Mouse (Mus musculus): ENCODE data around the gene Rbm15b. TPM values are rescaled to one million over a fixed set of nuclear protein-coding genes. Genes with fewer than 3 reads are reported as not detected.

Gene Rbm15b
- polyA plus RNA-seq, 1 experiment from 2014 or later, result 33.4 TPM

GRCm38 (mm10) chr9:106882176-106882575 is 5.1 kb downstream of the Rbm15b start:
- Histone ChIP-seq H3K27ac (replicated peaks) (no peak overlapping the region), H3K36me3 (peaks cover 73% of the 10 kb centered on the region), H3K4me1 (peaks cover 42% of the 10 kb centered on the region), H3K9ac (replicated peaks) (no peak overlapping the region), H3K9me3 (no peaks in the 10 kb centered on the region), H3K4me3 (no peak overlapping the region), H3K4me2 (replicated peaks) (peak overlapping the region; percentile 95; the same call in 1 of the 2 replicates), H3K27me3 (no peaks in the 10 kb centered on the region)
- ATAC-seq (ENCODE audit: low FRiP score, low read depth), result no peak
- WGBS, result 71% methylated on average over 4 of the region's 4 CpGs

GRCm38 (mm10) chr9:106881071-106881755 is 6.0 kb downstream of the Rbm15b start:
- 68% methylated on average over 4 of the region's 4 CpGs for WGBS
- H3K4me1 ChIP-seq, result peaks cover 42% of the 10 kb centered on the region
- peaks cover 83% of the 10 kb centered on the region for H3K36me3 ChIP-seq
- H3K27ac ChIP-seq (replicated peaks), result no peak overlapping the region
- no peaks in the 10 kb centered on the region for H3K27me3 ChIP-seq
- ATAC-seq (ENCODE audit: low FRiP score, low read depth), result no peak
- 0 out of 2 replicates have a peak overlapping the region, but pooled peaks have one; percentile 29 for H3K9ac ChIP-seq (replicated peaks)
- H3K4me2 ChIP-seq (replicated peaks), result no peak overlapping the region
- no peak overlapping the region for H3K4me3 ChIP-seq
- H3K9me3 ChIP-seq, result no peaks in the 10 kb centered on the region

DNA sequence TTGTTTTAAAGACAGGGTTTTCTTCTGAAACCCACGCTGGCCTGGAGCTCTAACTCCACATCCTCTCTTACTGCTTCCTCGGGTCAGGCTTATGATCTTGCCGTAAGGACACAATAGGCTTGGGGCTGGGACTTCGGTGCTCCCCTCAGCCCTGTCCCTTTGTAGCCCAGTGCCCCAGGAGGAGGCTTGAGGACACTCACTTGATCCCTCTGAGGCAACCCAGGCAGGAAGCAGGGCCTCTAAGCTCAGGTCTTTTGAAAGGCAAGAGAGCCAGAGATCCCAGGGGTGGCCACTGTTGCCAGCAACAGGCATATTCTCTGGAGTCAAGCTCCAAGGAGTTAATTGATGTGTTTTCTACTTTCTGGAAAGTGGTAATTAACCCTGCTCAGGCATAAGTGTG is 7.8 kb downstream of the Rbm15b start:
- Histone ChIP-seq H3K4me1 (peaks cover 30% of the 10 kb centered on the region), H3K4me3 (no peak overlapping the region), H3K9ac (replicated peaks) (no peak overlapping the region), H3K36me3 (peaks cover 91% of the 10 kb centered on the region), H3K9me3 (no peaks in the 10 kb centered on the region), H3K27ac (replicated peaks) (no peak overlapping the region), H3K4me2 (replicated peaks) (no peak overlapping the region), H3K27me3 (no peaks in the 10 kb centered on the region)
- 58% methylated on average over 4 of the region's 4 CpGs for WGBS
- ATAC-seq (ENCODE audit: low FRiP score, low read depth), result no peak

DNA sequence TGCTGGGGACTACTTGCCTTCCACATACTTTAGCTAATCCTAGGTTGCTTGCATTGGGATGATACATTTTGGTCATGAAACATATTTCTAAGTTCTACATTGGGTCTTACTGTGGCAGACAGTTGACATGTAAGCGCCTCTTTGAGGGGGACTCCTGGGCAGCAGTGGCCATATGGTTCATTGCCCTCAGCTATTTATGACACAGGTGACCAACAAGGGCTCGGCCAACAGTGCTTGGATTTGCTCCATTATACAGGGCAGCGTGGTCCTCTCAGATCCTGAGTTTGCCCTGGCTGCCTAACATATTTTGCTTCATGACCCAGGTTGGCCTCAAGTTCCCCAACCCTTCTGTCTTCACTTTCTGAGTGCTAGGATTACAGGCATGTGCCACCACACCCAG is 10.6 kb downstream of the Rbm15b start:
- Histone ChIP-seq H3K27ac (replicated peaks) (no peak overlapping the region), H3K4me3 (no peak overlapping the region), H3K36me3 (peaks cover 85% of the 10 kb centered on the region), H3K27me3 (no peaks in the 10 kb centered on the region), H3K4me1 (peaks cover 5% of the 10 kb centered on the region; the same call in 1 of the 2 replicates), H3K4me2 (replicated peaks) (no peak overlapping the region), H3K9me3 (no peaks in the 10 kb centered on the region), H3K9ac (replicated peaks) (no peak overlapping the region)
- WGBS, result 87% methylated on average over 3 of the region's 3 CpGs
- no peak for ATAC-seq (ENCODE audit: low FRiP score, low read depth)

DNA sequence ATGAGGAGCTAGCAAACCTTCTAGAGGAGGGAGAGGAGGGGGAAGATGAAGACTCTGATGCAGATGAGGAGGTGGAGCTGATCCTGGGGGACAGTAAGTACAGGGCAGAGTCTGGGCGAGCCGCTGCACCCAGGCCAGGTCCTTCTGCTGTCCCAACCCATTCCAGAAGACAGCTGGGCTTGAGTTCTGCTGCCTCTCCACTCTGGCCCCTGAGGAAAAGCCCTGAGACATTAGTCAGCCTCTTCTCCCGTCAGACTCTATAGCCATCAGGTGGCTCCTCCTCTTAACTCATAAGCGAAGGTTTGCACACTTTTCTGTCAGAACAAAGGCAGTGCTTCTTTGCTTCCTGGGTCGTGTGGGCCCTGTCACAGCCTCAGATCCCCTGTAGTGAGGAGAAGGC is 13.0 kb downstream of the Rbm15b start:
- Histone ChIP-seq H3K27me3 (no peaks in the 10 kb centered on the region), H3K36me3 (peaks cover 75% of the 10 kb centered on the region), H3K4me3 (no peak overlapping the region), H3K4me2 (replicated peaks) (no peak overlapping the region), H3K9me3 (no peaks in the 10 kb centered on the region), H3K9ac (replicated peaks) (no peak overlapping the region), H3K4me1 (no peaks in the 10 kb centered on the region), H3K27ac (replicated peaks) (no peak overlapping the region)
- 89% methylated on average over 5 of the region's 5 CpGs for WGBS
- no peak for ATAC-seq (ENCODE audit: low FRiP score, low read depth)

- H3K9me3 ChIP-seq, result no peaks in the 10 kb centered on the region
- no peak overlapping the region for H3K27ac ChIP-seq (replicated peaks)
- 92% methylated on average over 11 of the region's 11 CpGs for WGBS
- no peak for ATAC-seq (ENCODE audit: low FRiP score, low read depth)
- H3K9ac ChIP-seq (replicated peaks), result no peak overlapping the region
- no peak overlapping the region for H3K4me3 ChIP-seq
- H3K27me3 ChIP-seq, result no peaks in the 10 kb centered on the region
- no peak overlapping the region for H3K4me2 ChIP-seq (replicated peaks)
- H3K4me1 ChIP-seq, result no peaks in the 10 kb centered on the region
- peaks cover 80% of the 10 kb centered on the region for H3K36me3 ChIP-seq
These were observed 29.2 kb downstream of the Rbm15b start for GRCm38 (mm10) chr9:106858036-106858435.

DNA sequence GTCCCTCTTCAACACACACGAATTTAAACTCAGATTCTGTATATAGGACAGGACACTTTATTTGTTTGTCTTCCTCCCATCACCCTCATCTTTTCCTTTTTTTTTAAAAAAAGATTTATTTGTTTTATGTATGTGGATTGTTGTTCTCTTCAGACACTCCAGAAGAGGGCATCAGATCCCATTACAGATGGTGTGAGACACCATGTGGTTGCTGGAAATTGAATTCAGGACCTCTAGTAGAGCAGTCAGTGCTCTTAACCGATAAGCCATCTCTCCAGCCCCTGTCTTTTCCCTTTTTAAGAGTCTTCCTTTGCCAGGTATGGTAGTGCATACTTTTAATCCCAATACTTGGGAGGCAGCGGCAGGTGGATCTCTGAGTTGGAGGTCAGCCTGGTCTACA is 30.6 kb downstream of the Rbm15b start:
- WGBS, result 88% methylated on average over 3 of the region's 3 CpGs
- Histone ChIP-seq H3K4me3 (no peak overlapping the region), H3K9ac (replicated peaks) (no peak overlapping the region), H3K4me2 (replicated peaks) (no peak overlapping the region), H3K4me1 (no peaks in the 10 kb centered on the region), H3K36me3 (peaks cover 75% of the 10 kb centered on the region), H3K9me3 (no peaks in the 10 kb centered on the region), H3K27me3 (no peaks in the 10 kb centered on the region), H3K27ac (replicated peaks) (no peak overlapping the region)
- no peak for ATAC-seq (ENCODE audit: low FRiP score, low read depth)

GRCm38 (mm10) chr9:106842800-106843199 is 44.4 kb downstream of the Rbm15b start:
- H3K4me3 ChIP-seq, result no peak overlapping the region
- no peaks in the 10 kb centered on the region for H3K4me1 ChIP-seq
- H3K27ac ChIP-seq (replicated peaks), result no peak overlapping the region
- H3K27me3 ChIP-seq, result no peaks in the 10 kb centered on the region
- H3K9me3 ChIP-seq, result no peaks in the 10 kb centered on the region; the same call in 1 of the 2 replicates
- WGBS, result 93% methylated on average over 6 of the region's 6 CpGs
- no peak for ATAC-seq (ENCODE audit: low FRiP score, low read depth)
- no peak overlapping the region for H3K4me2 ChIP-seq (replicated peaks)
- H3K36me3 ChIP-seq, result peaks cover 75% of the 10 kb centered on the region
- H3K9ac ChIP-seq (replicated peaks), result no peak overlapping the region

DNA sequence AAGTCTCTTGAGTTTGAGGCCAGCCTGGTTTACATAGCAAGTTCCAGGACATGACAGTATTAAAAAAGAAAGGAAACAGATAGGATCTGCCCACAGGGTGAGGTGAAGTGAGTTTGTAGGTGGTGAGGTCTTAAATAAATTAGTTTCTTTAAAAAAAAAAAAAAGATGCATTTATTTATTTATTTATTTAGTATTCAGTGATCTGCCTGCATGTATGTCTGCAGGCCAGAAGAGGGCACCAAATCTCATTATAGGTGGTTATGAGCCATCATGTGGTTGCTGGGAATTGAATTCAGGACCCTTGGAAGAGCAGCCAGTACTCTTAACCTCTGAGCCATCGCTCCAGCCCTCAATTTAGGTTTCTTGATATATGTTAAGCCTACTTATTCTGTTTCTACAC is 46.7 kb downstream of the Rbm15b start:
- Histone ChIP-seq H3K36me3 (peaks cover 74% of the 10 kb centered on the region), H3K9ac (replicated peaks) (no peak overlapping the region), H3K9me3 (no peaks in the 10 kb centered on the region; the same call in 1 of the 2 replicates), H3K27ac (replicated peaks) (no peak overlapping the region), H3K4me3 (no peak overlapping the region), H3K4me2 (replicated peaks) (no peak overlapping the region), H3K27me3 (no peaks in the 10 kb centered on the region), H3K4me1 (no peaks in the 10 kb centered on the region)
- no peak for ATAC-seq (ENCODE audit: low FRiP score, low read depth)
- 97% methylated on average over 1 of the region's 1 CpGs for WGBS

Other genes with a start within 250 kb of the Rbm15b start
- gene Grm2, start 231.3 kb downstream of the Rbm15b start, polyA plus RNA-seq (2016; fragmentation: Nextera tagmentation; extraction: Ambion mirVana), result 9.6 and 10.0 TPM in 2 replicates
- 26.3 and 30.3 TPM in 2 replicates for gene Tex264, start 201.5 kb downstream of the Rbm15b start, polyA plus RNA-seq (2016; fragmentation: Nextera tagmentation; extraction: Ambion mirVana)
- gene Rad54l2, start 98.2 kb downstream of the Rbm15b start, polyA plus RNA-seq (2016; fragmentation: Nextera tagmentation; extraction: Ambion mirVana), result 10.4 and 11.4 TPM in 2 replicates
- gene Dcaf1, start 65.6 kb downstream of the Rbm15b start, polyA plus RNA-seq (2016; fragmentation: Nextera tagmentation; extraction: Ambion mirVana), result 26.8 and 35.3 TPM in 2 replicates
- 194 and 217 TPM in 2 replicates for gene Manf, start 4.6 kb upstream of the Rbm15b start, polyA plus RNA-seq (2016; fragmentation: Nextera tagmentation; extraction: Ambion mirVana)